Mouse (Mus musculus) ES-E14 (cell line): ENCODE measurements around the gene Gm9048. TPM values are rescaled to one million over a fixed set of nuclear protein-coding genes. Genes with fewer than 3 reads are reported as not detected.
"Not testable (repeated sequence)": the region's sequence is repeated elsewhere in the genome, so short reads cannot be mapped to it uniquely, and the experiment has no call there.

Experiments
- DNase-seq: peaks from one replicate; pipeline ENCODE4 v3.0.0-alpha.2; 2013; ENCODE audit warnings: low read depth, low spot score
- H3K27ac ChIP-seq: 2 replicates; pipeline ENCODE4 v1.5.1; 2012; ENCODE audit warnings: low read depth, mild to moderate bottlenecking, low read length, moderate library complexity, mixed read lengths; ENCODE audit not compliant: poor library complexity, insufficient read depth, severe bottlenecking
- H3K36me3 ChIP-seq: 2 replicates; pipeline ENCODE4 v1.6.1; 2012; ENCODE audit warnings: mild to moderate bottlenecking, low read length, moderate library complexity, mixed read lengths; ENCODE audit not compliant: control insufficient read depth, poor library complexity, insufficient read depth, severe bottlenecking
- H3K4me1 ChIP-seq, 2 experiments: fragments of 150-350 bp in 1 of 2; sonication (generic) in 1 of 2; 2 replicates each; pipeline ENCODE4 v1.6.1; 2012; ENCODE audit warnings: low read length in 2 of 2, mild to moderate bottlenecking in 1 of 2, mixed read lengths in 1 of 2; ENCODE audit not compliant: control insufficient read depth in 2 of 2, insufficient read depth in 2 of 2, poor library complexity in 1 of 2
- H3K4me3 ChIP-seq, 2 experiments: fragments of 150-350 bp in 1 of 2; sonication (generic) in 1 of 2; 2 replicates each; pipeline ENCODE4 v1.5.1; 2012; ENCODE audit warnings: low read length in 2 of 2, low read depth in 1 of 2, mild to moderate bottlenecking in 1 of 2, mixed read lengths in 1 of 2; ENCODE audit not compliant: insufficient read depth in 1 of 2, poor library complexity in 1 of 2, severe bottlenecking in 1 of 2
- H3K9ac ChIP-seq: 2 replicates; pipeline ENCODE4 v1.6.1; 2012; ENCODE audit warnings: low read depth, mild to moderate bottlenecking, low read length, mixed read lengths; ENCODE audit not compliant: poor library complexity, insufficient read depth, severe bottlenecking
- H3K9me3 ChIP-seq: fragments of 150-350 bp; sonication (generic); 2 replicates; pipeline ENCODE4 v1.6.1; 2012; ENCODE audit warnings: low read depth, mild to moderate bottlenecking, low read length; ENCODE audit not compliant: control insufficient read depth, insufficient read depth
- CHD2 ChIP-seq: IDR thresholded peaks from 2 replicates; pipeline ENCODE4 v1.6.1; 2014; ENCODE audit warnings: mild to moderate bottlenecking, low read depth, low read length, inconsistent platforms
- HCFC1 ChIP-seq: IDR thresholded peaks from 2 replicates; pipeline ENCODE4 v1.6.1; 2012; ENCODE audit warnings: low read length, inconsistent platforms, borderline replicate concordance; ENCODE audit not compliant: insufficient read depth
- MAFK ChIP-seq: IDR thresholded peaks from 2 replicates; pipeline ENCODE4 v1.6.1; 2014; ENCODE audit warnings: mild to moderate bottlenecking, low read depth, low read length, inconsistent platforms; ENCODE audit not compliant: insufficient read depth
- ZC3H11A ChIP-seq: IDR thresholded peaks from 2 replicates; pipeline ENCODE4 v1.6.1; 2012; ENCODE audit warnings: low read depth, mild to moderate bottlenecking, inconsistent platforms, low read length, borderline replicate concordance
- ZNF384 ChIP-seq: IDR thresholded peaks from 2 replicates; pipeline ENCODE4 v1.6.1; 2012; ENCODE audit warnings: low read depth, low read length, inconsistent platforms
- in situ Hi-C, 2 experiments: fragments of 600-800 bp; cut with MboI; formaldehyde crosslinking; loops; one replicate each; pipeline ENCODE4 v1.15.1; 2025; ENCODE audit warnings: low sequenced_read_pairs in 2 of 2, inconsistent platforms in 1 of 2; ENCODE audit not compliant: unreplicated experiment in 2 of 2
- total RNA-seq: library from RNA; depleted of rRNA; stranded (reverse); fragments of 300-350 nt; gene quantifications from 2 replicates; pipeline ENCODE4 v1.2.3, GENCODE M21; 2012; rRNA removed

Gm9048 gene
- 1.0 and 1.6 TPM in 2 replicates for total RNA-seq

GRCm38 (mm10) chr10:118348579-118348978 is at the start of gene Gm9048:
TSS of gene Gm9048 (minus strand) at chr10:118348679.
- in situ Hi-C loops, H3K4me3 ChIP-seq, H3K27ac ChIP-seq, H3K4me1 ChIP-seq, DNase-seq, H3K9me3 ChIP-seq, H3K36me3 ChIP-seq, H3K9ac ChIP-seq: not testable (repeated sequence)

GRCm38 (mm10) chr10:118370443-118370842 is 22.0 kb upstream of the Gm9048 start:
- Histone ChIP-seq H3K4me1 (no peaks in the 10 kb centered on the region), H3K36me3 (no peaks in the 10 kb centered on the region), H3K27ac (no peak overlapping the region), H3K4me3 (no peak overlapping the region), H3K9me3 (no peaks in the 10 kb centered on the region), H3K9ac (no peak overlapping the region)
- TF ChIP-seq ZC3H11A (peak; percentile 99), HCFC1 (no peak), ZNF384 (peak; percentile 69), CHD2 (no peak), MAFK (no peak; the same call in 1 of the 2 replicates)
- in situ Hi-C loops, result no loop called here
- peak; percentile 78 for DNase-seq

GRCm38 (mm10) chr10:118369518-118369917 is 21.0 kb upstream of the Gm9048 start:
- Histone ChIP-seq H3K36me3 (no peaks in the 10 kb centered on the region), H3K4me1 (no peaks in the 10 kb centered on the region), H3K9ac (no peak overlapping the region), H3K4me3 (no peak overlapping the region), H3K27ac (no peak overlapping the region), H3K9me3 (no peaks in the 10 kb centered on the region)
- TF ChIP-seq HCFC1 (no peak), MAFK (peak; percentile 56; the same call in 1 of the 2 replicates)
- in situ Hi-C loops, result no loop called here
- DNase-seq, result no peak

DNA sequence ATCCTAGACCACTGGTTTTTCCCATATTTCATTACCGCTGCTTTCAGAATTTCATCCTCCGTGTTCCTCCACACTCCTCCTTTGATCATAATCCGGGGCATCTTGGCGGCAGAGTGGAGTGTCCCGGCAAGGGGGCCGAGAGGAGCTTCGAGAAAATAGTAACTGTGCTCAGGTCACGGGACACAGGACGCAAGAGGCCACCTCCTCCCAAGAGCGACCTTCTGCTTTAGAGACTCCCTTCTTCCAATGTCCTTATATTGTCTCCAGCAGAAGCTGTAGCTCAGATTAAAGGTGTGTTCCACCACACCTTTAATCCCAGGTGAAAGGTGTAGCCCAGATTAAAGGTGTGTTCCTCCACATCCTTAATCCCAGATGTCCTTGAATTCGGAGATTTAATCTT is 5.5 kb upstream of the Gm9048 start, which contains the start of gene Gm9049:
Gm9049 (minus strand) TSS at position 101 of the 400 bp plus-strand sequence.
- H3K27ac ChIP-seq, DNase-seq, in situ Hi-C loops, H3K36me3 ChIP-seq, H3K9me3 ChIP-seq, H3K9ac ChIP-seq, H3K4me1 ChIP-seq, H3K4me3 ChIP-seq: not testable (repeated sequence)

GRCm38 (mm10) chr10:118343155-118343554 is 5.3 kb downstream of the Gm9048 start, which contains the start of gene Gm9046:
TSS of gene Gm9046 (minus strand) at chr10:118343255.
- H3K4me1 ChIP-seq, H3K36me3 ChIP-seq, H3K9me3 ChIP-seq, in situ Hi-C loops, H3K9ac ChIP-seq, H3K27ac ChIP-seq, DNase-seq, H3K4me3 ChIP-seq: not testable (repeated sequence)

DNA sequence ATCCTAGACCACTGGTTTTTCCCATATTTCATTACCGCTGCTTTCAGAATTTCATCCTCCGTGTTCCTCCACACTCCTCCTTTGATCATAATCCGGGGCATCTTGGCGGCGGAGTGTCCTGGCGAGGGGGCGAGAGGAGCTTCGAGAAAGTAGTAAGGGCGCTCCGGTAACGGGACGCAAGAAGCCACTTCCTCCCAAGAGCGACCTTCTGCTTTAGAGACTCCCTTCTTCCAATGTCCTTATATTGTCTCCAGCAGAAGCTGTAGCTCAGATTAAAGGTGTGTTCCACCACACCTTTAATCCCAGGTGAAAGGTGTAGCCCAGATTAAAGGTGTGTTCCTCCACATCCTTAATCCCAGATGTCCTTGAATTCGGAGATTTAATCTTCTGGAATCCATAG is 10.7 kb downstream of the Gm9048 start, which contains the start of gene Gm9045:
Gm9045 (minus strand) TSS at position 101 of the 400 bp plus-strand sequence.
- H3K4me1 ChIP-seq, H3K9me3 ChIP-seq, in situ Hi-C loops, H3K36me3 ChIP-seq, H3K27ac ChIP-seq, H3K9ac ChIP-seq, DNase-seq, H3K4me3 ChIP-seq: not testable (repeated sequence)

DNA sequence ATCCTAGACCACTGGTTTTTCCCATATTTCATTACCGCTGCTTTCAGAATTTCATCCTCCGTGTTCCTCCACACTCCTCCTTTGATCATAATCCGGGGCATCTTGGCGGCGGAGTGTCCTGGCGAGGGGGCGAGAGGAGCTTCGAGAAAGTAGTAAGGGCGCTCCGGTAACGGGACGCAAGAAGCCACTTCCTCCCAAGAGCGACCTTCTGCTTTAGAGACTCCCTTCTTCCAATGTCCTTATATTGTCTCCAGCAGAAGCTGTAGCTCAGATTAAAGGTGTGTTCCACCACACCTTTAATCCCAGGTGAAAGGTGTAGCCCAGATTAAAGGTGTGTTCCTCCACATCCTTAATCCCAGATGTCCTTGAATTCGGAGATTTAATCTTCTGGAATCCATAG is 16.2 kb downstream of the Gm9048 start, which contains the start of gene Gm9044:
Gm9044 (minus strand) TSS at position 101 of the 400 bp plus-strand sequence.
- H3K9ac ChIP-seq, H3K36me3 ChIP-seq, H3K9me3 ChIP-seq, H3K27ac ChIP-seq, H3K4me3 ChIP-seq, H3K4me1 ChIP-seq, in situ Hi-C loops, DNase-seq: not testable (repeated sequence)

GRCm38 (mm10) chr10:118326869-118327268 is 21.6 kb downstream of the Gm9048 start, which contains the start of gene Gm9040:
TSS of gene Gm9040 (minus strand) at chr10:118326969.
- H3K27ac ChIP-seq, DNase-seq, H3K9me3 ChIP-seq, H3K9ac ChIP-seq, H3K36me3 ChIP-seq, in situ Hi-C loops, H3K4me3 ChIP-seq, H3K4me1 ChIP-seq: not testable (repeated sequence)
